Mouse (Mus musculus): Measurements from ENCODE around the gene Epb41l4b. TPM values are rescaled to one million over a fixed set of nuclear protein-coding genes. Genes with fewer than 3 reads are reported as not detected.

Epb41l4b gene
- polyA plus RNA-seq, 1 experiment from 2014 or later: 3.4 TPM

GRCm38 (mm10) chr4:57122166-57122565 lies 21.1 kb downstream of the Epb41l4b start:
- Histone ChIP-seq H3K27ac (ENCODE audit: low read depth, low read length) (no peak overlapping the region), H3K9me3 (ENCODE audit: control insufficient read depth, low read length) (no peaks in the 10 kb centered on the region), H3K9ac (ENCODE audit: low read depth, low read length) (no peak overlapping the region), H3K4me1 (ENCODE audit: control insufficient read depth, insufficient read depth, low read depth, low read length) (no peaks in the 10 kb centered on the region), H3K4me3 (ENCODE audit: low read length) (no peak overlapping the region), H3K36me3 (ENCODE audit: control insufficient read depth, insufficient read depth, low read length) (no peaks in the 10 kb centered on the region), H3K27me3 (replicated peaks; ENCODE audit: control insufficient read depth, insufficient read depth, low read length) (no peaks in the 10 kb centered on the region), H3K4me2 (ENCODE audit: low read length) (no peak overlapping the region)
- WGBS: 97% methylated on average over 3 of the region's 3 CpGs
- ATAC-seq: no peak

- Histone ChIP-seq H3K4me3 (ENCODE audit: low read length) (no peak overlapping the region), H3K27me3 (replicated peaks; ENCODE audit: control insufficient read depth, insufficient read depth, low read length) (no peaks in the 10 kb centered on the region), H3K4me2 (ENCODE audit: low read length) (no peak overlapping the region), H3K36me3 (ENCODE audit: control insufficient read depth, insufficient read depth, low read length) (no peaks in the 10 kb centered on the region), H3K4me1 (ENCODE audit: control insufficient read depth, insufficient read depth, low read depth, low read length) (no peaks in the 10 kb centered on the region), H3K27ac (ENCODE audit: low read depth, low read length) (no peak overlapping the region), H3K9ac (ENCODE audit: low read depth, low read length) (no peak overlapping the region), H3K9me3 (ENCODE audit: control insufficient read depth, low read length) (no peaks in the 10 kb centered on the region)
- peak; percentile 13; the same call in 1 of the 2 replicates for ATAC-seq
- 46% methylated on average over 2 of the region's 2 CpGs for WGBS
Observed at GRCm38 (mm10) chr4:57120563-57120962, 22.7 kb downstream of the Epb41l4b start.

DNA sequence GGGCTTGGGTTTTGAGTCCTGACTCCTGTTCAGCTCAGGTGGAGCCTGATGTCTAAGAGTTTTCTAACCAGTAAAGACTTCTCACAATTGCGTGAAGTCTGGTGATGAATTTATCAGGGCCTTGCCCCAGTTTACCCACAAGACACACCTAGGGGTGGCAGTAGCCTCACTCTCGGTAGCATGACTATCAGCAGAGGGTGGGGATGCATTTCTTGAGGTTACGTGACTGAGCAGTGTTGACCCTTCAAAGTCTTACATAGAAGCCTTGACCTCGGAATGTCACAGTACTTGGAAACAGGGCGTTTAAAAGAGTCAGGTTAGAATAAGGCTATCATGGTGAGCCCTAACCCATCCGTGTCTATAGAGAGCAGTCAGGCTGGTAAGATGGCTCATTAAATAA lies 23.3 kb downstream of the Epb41l4b start:
- H3K36me3 ChIP-seq (ENCODE audit: control insufficient read depth, insufficient read depth, low read length): no peaks in the 10 kb centered on the region
- 87% methylated on average over 6 of the region's 6 CpGs for WGBS
- H3K4me1 ChIP-seq (ENCODE audit: control insufficient read depth, insufficient read depth, low read depth, low read length): no peaks in the 10 kb centered on the region
- no peak overlapping the region for H3K9ac ChIP-seq (ENCODE audit: low read depth, low read length)
- H3K27me3 ChIP-seq (replicated peaks; ENCODE audit: control insufficient read depth, insufficient read depth, low read length): no peaks in the 10 kb centered on the region
- no peak for ATAC-seq
- no peak overlapping the region for H3K27ac ChIP-seq (ENCODE audit: low read depth, low read length)
- H3K4me2 ChIP-seq (ENCODE audit: low read length): no peak overlapping the region
- H3K4me3 ChIP-seq (ENCODE audit: low read length): no peak overlapping the region
- H3K9me3 ChIP-seq (ENCODE audit: control insufficient read depth, low read length): no peaks in the 10 kb centered on the region

DNA sequence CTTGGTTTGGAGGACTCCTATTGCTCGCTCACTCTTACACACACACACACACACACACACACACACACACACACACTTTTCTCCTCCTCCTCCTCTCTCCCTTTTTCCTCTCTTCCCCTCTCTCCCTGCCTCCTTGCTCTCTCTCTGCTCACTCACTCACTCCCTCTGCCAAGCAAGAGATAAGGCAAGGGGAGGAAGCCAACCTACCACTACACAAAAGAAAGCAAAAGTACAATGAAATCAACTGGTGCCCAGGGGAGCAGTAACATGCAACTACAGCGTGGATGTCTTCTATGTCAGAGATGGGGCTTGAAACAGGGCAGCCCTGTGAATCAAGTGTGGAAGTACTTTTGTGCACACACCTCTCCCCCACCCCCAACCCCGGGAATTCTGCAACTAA lies 24.4 kb downstream of the Epb41l4b start:
- H3K9me3 ChIP-seq (ENCODE audit: control insufficient read depth, low read length): no peaks in the 10 kb centered on the region
- ATAC-seq: no peak
- H3K4me2 ChIP-seq (ENCODE audit: low read length): no peak overlapping the region
- H3K4me1 ChIP-seq (ENCODE audit: control insufficient read depth, insufficient read depth, low read depth, low read length): no peaks in the 10 kb centered on the region
- no peaks in the 10 kb centered on the region for H3K36me3 ChIP-seq (ENCODE audit: control insufficient read depth, insufficient read depth, low read length)
- 82% methylated on average over 3 of the region's 3 CpGs for WGBS
- no peak overlapping the region for H3K27ac ChIP-seq (ENCODE audit: low read depth, low read length)
- H3K9ac ChIP-seq (ENCODE audit: low read depth, low read length): no peak overlapping the region
- no peaks in the 10 kb centered on the region for H3K27me3 ChIP-seq (replicated peaks; ENCODE audit: control insufficient read depth, insufficient read depth, low read length)
- no peak overlapping the region for H3K4me3 ChIP-seq (ENCODE audit: low read length)

DNA sequence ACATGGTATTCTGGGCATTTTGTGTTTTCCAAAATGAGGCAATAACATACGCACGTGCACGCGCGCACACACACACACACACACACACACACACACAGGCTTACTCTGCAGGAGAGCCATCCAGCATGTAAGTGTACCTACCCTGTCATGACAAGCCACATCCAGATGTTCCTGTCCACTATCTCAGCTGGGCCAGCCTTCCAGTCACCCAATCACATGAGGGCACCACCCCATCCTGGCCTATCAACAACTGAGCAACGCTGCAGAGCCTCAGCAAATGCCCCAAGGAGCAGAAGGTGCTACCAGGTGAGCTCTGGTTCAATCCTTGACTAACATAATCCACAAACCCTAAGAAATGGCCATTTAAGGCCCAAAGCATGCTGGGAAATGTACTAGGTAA lies 27.0 kb downstream of the Epb41l4b start:
- WGBS: 94% methylated on average over 6 of the region's 6 CpGs

GRCm38 (mm10) chr4:57114617-57115592 lies 28.3 kb downstream of the Epb41l4b start:
- Histone ChIP-seq H3K36me3 (ENCODE audit: control insufficient read depth, insufficient read depth, low read length) (no peaks in the 10 kb centered on the region), H3K4me1 (ENCODE audit: control insufficient read depth, insufficient read depth, low read depth, low read length) (no peaks in the 10 kb centered on the region), H3K9me3 (ENCODE audit: control insufficient read depth, low read length) (no peaks in the 10 kb centered on the region), H3K27ac (ENCODE audit: low read depth, low read length) (no peak overlapping the region), H3K9ac (ENCODE audit: low read depth, low read length) (no peak overlapping the region), H3K4me3 (ENCODE audit: low read length) (no peak overlapping the region), H3K27me3 (replicated peaks; ENCODE audit: control insufficient read depth, insufficient read depth, low read length) (no peaks in the 10 kb centered on the region), H3K4me2 (ENCODE audit: low read length) (no peak overlapping the region)
- ATAC-seq: no peak
- WGBS: 80% methylated on average over 19 of the region's 19 CpGs

More for the DNA sequence above, 27.0 kb downstream of the Epb41l4b start:
- H3K9ac ChIP-seq (ENCODE audit: low read depth, low read length): no peak overlapping the region
- no peak for ATAC-seq
- no peak overlapping the region for H3K4me2 ChIP-seq (ENCODE audit: low read length)
- H3K9me3 ChIP-seq (ENCODE audit: control insufficient read depth, low read length): no peaks in the 10 kb centered on the region
- H3K36me3 ChIP-seq (ENCODE audit: control insufficient read depth, insufficient read depth, low read length): no peaks in the 10 kb centered on the region
- H3K27ac ChIP-seq (ENCODE audit: low read depth, low read length): no peak overlapping the region
- no peaks in the 10 kb centered on the region for H3K4me1 ChIP-seq (ENCODE audit: control insufficient read depth, insufficient read depth, low read depth, low read length)
- H3K4me3 ChIP-seq (ENCODE audit: low read length): no peak overlapping the region
- H3K27me3 ChIP-seq (replicated peaks; ENCODE audit: control insufficient read depth, insufficient read depth, low read length): no peaks in the 10 kb centered on the region

DNA sequence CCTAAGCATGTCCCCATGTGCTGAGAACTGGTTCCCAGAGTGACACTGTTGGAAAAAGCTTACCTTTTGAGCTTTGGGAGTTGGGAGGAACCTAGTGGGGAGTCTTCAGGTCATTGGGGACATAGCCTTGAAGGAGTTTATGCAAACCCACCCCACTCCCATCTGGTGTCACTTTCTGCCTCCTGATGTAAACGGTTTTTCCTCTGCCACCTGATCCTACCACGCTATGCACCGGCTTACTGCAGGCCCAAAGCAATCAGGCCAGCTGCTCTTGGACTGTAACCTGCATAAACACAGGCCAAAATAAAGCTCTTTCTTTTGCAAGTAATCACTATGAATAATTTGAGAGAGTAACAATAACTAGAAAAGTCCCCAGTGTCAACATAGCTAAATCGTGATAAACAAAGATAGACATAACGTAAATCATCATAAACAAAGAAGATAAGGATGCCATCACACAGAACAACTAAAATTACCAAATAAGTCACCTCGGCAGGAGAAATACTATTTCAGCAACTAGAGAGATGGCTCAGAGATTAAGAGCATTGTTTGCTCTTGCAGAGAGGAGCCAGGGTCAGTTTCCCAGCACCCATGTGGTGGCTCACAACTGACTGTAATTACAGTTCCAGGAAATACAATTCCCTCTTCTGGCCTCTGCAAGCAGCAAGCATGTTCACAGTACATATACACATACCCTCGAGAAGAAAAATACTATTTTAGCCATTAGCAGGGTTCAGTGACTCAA lies 29.6 kb downstream of the Epb41l4b start:
- H3K27me3 ChIP-seq (replicated peaks; ENCODE audit: control insufficient read depth, insufficient read depth, low read length): no peaks in the 10 kb centered on the region
- H3K4me2 ChIP-seq (ENCODE audit: low read length): no peak overlapping the region
- H3K36me3 ChIP-seq (ENCODE audit: control insufficient read depth, insufficient read depth, low read length): no peaks in the 10 kb centered on the region
- H3K4me1 ChIP-seq (ENCODE audit: control insufficient read depth, insufficient read depth, low read depth, low read length): peaks cover 2% of the 10 kb centered on the region; the same call in 1 of the 2 replicates
- WGBS: 62% methylated on average over 7 of the region's 7 CpGs
- no peaks in the 10 kb centered on the region for H3K9me3 ChIP-seq (ENCODE audit: control insufficient read depth, low read length)
- H3K27ac ChIP-seq (ENCODE audit: low read depth, low read length): no peak overlapping the region
- no peak overlapping the region for H3K4me3 ChIP-seq (ENCODE audit: low read length)
- no peak overlapping the region for H3K9ac ChIP-seq (ENCODE audit: low read depth, low read length)
- no peak for ATAC-seq

DNA sequence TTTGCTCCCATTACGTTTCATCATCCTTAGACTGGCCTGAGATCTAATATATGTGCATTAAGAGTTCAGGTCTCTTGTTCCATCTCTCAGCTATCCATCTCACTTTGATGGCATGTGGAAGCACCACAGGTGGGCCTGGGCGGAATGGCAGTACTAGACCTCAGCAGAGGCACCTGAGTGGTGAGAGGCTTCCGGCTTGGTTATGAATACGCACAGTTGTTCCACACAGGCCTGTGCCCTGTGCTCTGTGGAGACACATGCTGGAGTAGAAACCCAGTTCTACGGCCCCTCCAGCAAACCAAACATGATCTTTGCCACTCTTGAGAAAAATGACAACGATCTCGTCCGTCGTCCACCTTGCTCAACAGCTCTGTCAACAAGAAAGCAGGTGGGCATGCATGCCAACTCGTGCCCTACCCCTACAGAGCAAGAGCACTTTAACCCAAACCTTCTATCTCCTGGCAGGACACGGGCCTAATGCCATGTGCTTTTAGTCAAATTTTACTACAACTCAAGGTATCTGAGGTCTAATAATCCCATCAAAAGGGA lies 31.2 kb downstream of the Epb41l4b start:
- peaks cover 2% of the 10 kb centered on the region; the same call in 1 of the 2 replicates for H3K4me1 ChIP-seq (ENCODE audit: control insufficient read depth, insufficient read depth, low read depth, low read length)
- H3K27me3 ChIP-seq (replicated peaks; ENCODE audit: control insufficient read depth, insufficient read depth, low read length): no peaks in the 10 kb centered on the region
- no peak for ATAC-seq
- H3K27ac ChIP-seq (ENCODE audit: low read depth, low read length): no peak overlapping the region
- H3K9me3 ChIP-seq (ENCODE audit: control insufficient read depth, low read length): no peaks in the 10 kb centered on the region
- 90% methylated on average over 11 of the region's 11 CpGs for WGBS
- H3K4me2 ChIP-seq (ENCODE audit: low read length): no peak overlapping the region
- no peak overlapping the region for H3K9ac ChIP-seq (ENCODE audit: low read depth, low read length)
- no peak overlapping the region for H3K4me3 ChIP-seq (ENCODE audit: low read length)
- no peaks in the 10 kb centered on the region for H3K36me3 ChIP-seq (ENCODE audit: control insufficient read depth, insufficient read depth, low read length)

- 87% methylated on average over 4 of the region's 4 CpGs for WGBS
- Histone ChIP-seq H3K4me1 (ENCODE audit: control insufficient read depth, insufficient read depth, low read depth, low read length) (peaks cover 2% of the 10 kb centered on the region; the same call in 1 of the 2 replicates), H3K4me2 (ENCODE audit: low read length) (no peak overlapping the region), H3K9me3 (ENCODE audit: control insufficient read depth, low read length) (no peaks in the 10 kb centered on the region), H3K27me3 (replicated peaks; ENCODE audit: control insufficient read depth, insufficient read depth, low read length) (no peaks in the 10 kb centered on the region), H3K36me3 (ENCODE audit: control insufficient read depth, insufficient read depth, low read length) (no peaks in the 10 kb centered on the region), H3K4me3 (ENCODE audit: low read length) (no peak overlapping the region), H3K9ac (ENCODE audit: low read depth, low read length) (no peak overlapping the region), H3K27ac (ENCODE audit: low read depth, low read length) (no peak overlapping the region)
- ATAC-seq: no peak
Observed at GRCm38 (mm10) chr4:57111411-57111810, 31.8 kb downstream of the Epb41l4b start.
